Mouse (Mus musculus): ENCODE measurements around the gene Rbks. TPM values are rescaled to one million over a fixed set of nuclear protein-coding genes. Genes with fewer than 3 reads are reported as not detected.
"Not testable (repeated sequence)": the region's sequence is repeated elsewhere in the genome, so short reads cannot be mapped to it uniquely, and the experiment has no call there.

The Rbks gene
- polyA plus RNA-seq, 1 experiment from 2014 or later, result 3.2 TPM

GRCm38 (mm10) chr5:31597430-31597944 lies 99.9 kb downstream of the Rbks start:
- Histone ChIP-seq H3K4me3 (no peak overlapping the region), H3K36me3 (no peaks in the 10 kb centered on the region), H3K27me3 (no peaks in the 10 kb centered on the region), H3K9me3 (no peaks in the 10 kb centered on the region), H3K4me2 (peak overlapping the region; percentile 68; the same call in 1 of the 2 replicates), H3K4me1 (peaks cover 18% of the 10 kb centered on the region), H3K9ac (no peak overlapping the region), H3K27ac (no peak overlapping the region)
- ATAC-seq (ENCODE audit: insufficient number of reproducible peaks, insufficient read depth, low FRiP score, low TSS enrichment, low read depth), result no peak
- 60% methylated on average over 6 of the region's 6 CpGs for WGBS

- Histone ChIP-seq H3K36me3 (no peaks in the 10 kb centered on the region), H3K9ac (peak within 1 kb of the TSS; percentile 66), H3K4me3 (peak within 1 kb of the TSS; percentile 38), H3K4me1 (peaks cover 14% of the 10 kb centered on the region), H3K9me3 (no peaks in the 10 kb centered on the region), H3K4me2 (peak within 1 kb of the TSS; percentile 68), H3K27me3 (no peaks in the 10 kb centered on the region), H3K27ac (no peak within 1 kb of the TSS; the same call in 1 of the 2 replicates)
- ATAC-seq (ENCODE audit: insufficient number of reproducible peaks, insufficient read depth, low FRiP score, low TSS enrichment, low read depth), result no peak
- WGBS, result 6% methylated on average over 26 of the region's 26 CpGs
These were observed 100.7 kb downstream of the Rbks start, which contains the start of gene Mrpl33 for GRCm38 (mm10) chr5:31596481-31597429. Mrpl33 (plus strand) TSS chr5:31596935.

- Histone ChIP-seq H3K9ac (no peak overlapping the region), H3K27me3 (no peaks in the 10 kb centered on the region), H3K27ac (no peak overlapping the region; the same call in 1 of the 2 replicates), H3K4me3 (no peak overlapping the region), H3K4me2 (no peak overlapping the region; the same call in 1 of the 2 replicates), H3K36me3 (no peaks in the 10 kb centered on the region), H3K4me1 (peaks cover 14% of the 10 kb centered on the region), H3K9me3 (no peaks in the 10 kb centered on the region)
- ATAC-seq (ENCODE audit: insufficient number of reproducible peaks, insufficient read depth, low FRiP score, low TSS enrichment, low read depth), result no peak
- 43% methylated on average over 4 of the region's 4 CpGs for WGBS
These were observed 101.6 kb downstream of the Rbks start for GRCm38 (mm10) chr5:31595868-31596267.

- WGBS, result 91% methylated on average over 7 of the region's 7 CpGs
- H3K27ac ChIP-seq, result no peak overlapping the region
These were observed 106.3 kb downstream of the Rbks start for GRCm38 (mm10) chr5:31591122-31591521.

GRCm38 (mm10) chr5:31589711-31590319 lies 107.6 kb downstream of the Rbks start:
- no peak overlapping the region for H3K4me2 ChIP-seq
- no peaks in the 10 kb centered on the region for H3K4me1 ChIP-seq
- no peaks in the 10 kb centered on the region for H3K27me3 ChIP-seq
- H3K9ac ChIP-seq, result no peak overlapping the region
- ATAC-seq (ENCODE audit: insufficient number of reproducible peaks, insufficient read depth, low FRiP score, low TSS enrichment, low read depth), result no peak
- no peak overlapping the region for H3K4me3 ChIP-seq
- no peaks in the 10 kb centered on the region for H3K9me3 ChIP-seq
- no peak overlapping the region for H3K27ac ChIP-seq
- no peaks in the 10 kb centered on the region for H3K36me3 ChIP-seq
- WGBS, result 60% methylated on average over 14 of the region's 14 CpGs

More at GRCm38 (mm10) chr5:31591122-31591521, 106.3 kb downstream of the Rbks start:
- Histone ChIP-seq H3K9me3 (no peaks in the 10 kb centered on the region), H3K4me2 (no peak overlapping the region), H3K27me3 (no peaks in the 10 kb centered on the region), H3K4me1 (no peaks in the 10 kb centered on the region; the same call in 1 of the 2 replicates), H3K4me3 (no peak overlapping the region), H3K9ac (no peak overlapping the region), H3K36me3 (no peaks in the 10 kb centered on the region)
- no peak for ATAC-seq (ENCODE audit: insufficient number of reproducible peaks, insufficient read depth, low FRiP score, low TSS enrichment, low read depth)

- not testable (repeated sequence) for ATAC-seq (ENCODE audit: insufficient number of reproducible peaks, insufficient read depth, low FRiP score, low TSS enrichment, low read depth); H3K27me3 ChIP-seq; H3K4me3 ChIP-seq; H3K9me3 ChIP-seq; H3K4me2 ChIP-seq; H3K27ac ChIP-seq; H3K9ac ChIP-seq; H3K36me3 ChIP-seq; H3K4me1 ChIP-seq
- WGBS, result 85% methylated on average over 8 of the region's 8 CpGs
These were observed 108.8 kb downstream of the Rbks start for GRCm38 (mm10) chr5:31588672-31589071.

- no peak overlapping the region for H3K27ac ChIP-seq
- WGBS, result 52% methylated on average over 2 of the region's 2 CpGs
- no peaks in the 10 kb centered on the region for H3K36me3 ChIP-seq
- H3K4me3 ChIP-seq, result no peak overlapping the region
- H3K9me3 ChIP-seq, result no peaks in the 10 kb centered on the region
- no peak overlapping the region for H3K4me2 ChIP-seq
- H3K9ac ChIP-seq, result no peak overlapping the region
- no peaks in the 10 kb centered on the region for H3K27me3 ChIP-seq
- ATAC-seq (ENCODE audit: insufficient number of reproducible peaks, insufficient read depth, low FRiP score, low TSS enrichment, low read depth), result no peak
- H3K4me1 ChIP-seq, result no peaks in the 10 kb centered on the region
These were observed 109.4 kb downstream of the Rbks start for GRCm38 (mm10) chr5:31588016-31588415.

- Histone ChIP-seq H3K4me1 (no peaks in the 10 kb centered on the region), H3K27ac (no peak overlapping the region), H3K9me3 (no peaks in the 10 kb centered on the region), H3K4me2 (no peak overlapping the region), H3K27me3 (no peaks in the 10 kb centered on the region), H3K4me3 (no peak overlapping the region), H3K36me3 (no peaks in the 10 kb centered on the region), H3K9ac (no peak overlapping the region)
- 95% methylated on average over 4 of the region's 4 CpGs for WGBS
- ATAC-seq (ENCODE audit: insufficient number of reproducible peaks, insufficient read depth, low FRiP score, low TSS enrichment, low read depth), result no peak
These were observed 111.9 kb downstream of the Rbks start for GRCm38 (mm10) chr5:31585526-31585925.

GRCm38 (mm10) chr5:31583261-31583660 lies 114.2 kb downstream of the Rbks start:
- Histone ChIP-seq H3K4me1 (no peaks in the 10 kb centered on the region), H3K27ac (no peak overlapping the region), H3K36me3 (no peaks in the 10 kb centered on the region), H3K9me3 (no peaks in the 10 kb centered on the region), H3K9ac (no peak overlapping the region), H3K4me2 (no peak overlapping the region), H3K4me3 (no peak overlapping the region), H3K27me3 (no peaks in the 10 kb centered on the region)
- ATAC-seq (ENCODE audit: insufficient number of reproducible peaks, insufficient read depth, low FRiP score, low TSS enrichment, low read depth), result no peak
- WGBS, result 65% methylated on average over 2 of the region's 2 CpGs

GRCm38 (mm10) chr5:31581932-31582331 lies 115.5 kb downstream of the Rbks start:
- Histone ChIP-seq H3K4me2 (no peak overlapping the region), H3K4me3 (no peak overlapping the region), H3K4me1 (no peaks in the 10 kb centered on the region), H3K9me3 (no peaks in the 10 kb centered on the region), H3K36me3 (no peaks in the 10 kb centered on the region), H3K9ac (no peak overlapping the region), H3K27me3 (no peaks in the 10 kb centered on the region), H3K27ac (no peak overlapping the region)
- ATAC-seq (ENCODE audit: insufficient number of reproducible peaks, insufficient read depth, low FRiP score, low TSS enrichment, low read depth), result no peak
- 71% methylated on average over 3 of the region's 3 CpGs for WGBS

GRCm38 (mm10) chr5:31581263-31581662 lies 116.2 kb downstream of the Rbks start:
- WGBS, result 73% methylated on average over 6 of the region's 6 CpGs
- Histone ChIP-seq H3K27ac (no peak overlapping the region), H3K4me1 (no peaks in the 10 kb centered on the region), H3K4me2 (no peak overlapping the region), H3K9me3 (no peaks in the 10 kb centered on the region), H3K4me3 (no peak overlapping the region), H3K9ac (no peak overlapping the region), H3K27me3 (no peaks in the 10 kb centered on the region), H3K36me3 (no peaks in the 10 kb centered on the region)
- no peak for ATAC-seq (ENCODE audit: insufficient number of reproducible peaks, insufficient read depth, low FRiP score, low TSS enrichment, low read depth)

Data from embryonic facial prominence, embryonic 13.5 days (tissue).